Mouse (Mus musculus): Measurements from ENCODE around the gene Sytl3. TPM values are rescaled to one million over a fixed set of nuclear protein-coding genes. Genes with fewer than 3 reads are reported as not detected.

Gene Sytl3
- total and polyA plus RNA-seq, 2 experiments from 2014 or later, result 0.42 to 0.79 TPM

GRCm38 (mm10) chr17:6779632-6780031, 120.7 kb downstream of the Sytl3 start:
- Histone ChIP-seq H3K27me3 (ENCODE audit: insufficient read depth, low read length) (no peaks in the 10 kb centered on the region), H3K4me3 (ENCODE audit: low read length) (peak overlapping the region; percentile 26; the same call in 1 of the 2 replicates)
- no peak for ATAC-seq

GRCm38 (mm10) chr17:6780521-6781115, 121.7 kb downstream of the Sytl3 start:
- Histone ChIP-seq H3K4me2 (ENCODE audit: low read depth, low read length) (peak overlapping the region; percentile 97), H3K4me3 (ENCODE audit: low read length) (peak overlapping the region; percentile 72), H3K27ac (no peak overlapping the region), H3K4me1 (ENCODE audit: insufficient read depth, low read length) (peaks cover 14% of the 10 kb centered on the region; the same call in 1 of the 2 replicates), H3K36me3 (ENCODE audit: insufficient read depth, low read length) (no peaks in the 10 kb centered on the region), H3K9me3 (ENCODE audit: low read length) (no peaks in the 10 kb centered on the region), H3K9ac (replicated peaks; ENCODE audit: low read length) (no peak overlapping the region), H3K27me3 (ENCODE audit: insufficient read depth, low read length) (no peaks in the 10 kb centered on the region)
- 63% methylated on average over 4 of the region's 4 CpGs for WGBS
- no peak for DNase-seq (ENCODE audit: low spot score)
- ATAC-seq, result no peak
- TF ChIP-seq CTCF (IDR thresholded peaks at IDR 0.05; ENCODE audit: low read depth), result no peak

More at GRCm38 (mm10) chr17:6779632-6780031, 120.7 kb downstream of the Sytl3 start:
- Histone ChIP-seq H3K9ac (replicated peaks; ENCODE audit: low read length) (0 out of 2 replicates have a peak overlapping the region, but pooled peaks have one; percentile 17), H3K4me1 (ENCODE audit: insufficient read depth, low read length) (peaks cover 14% of the 10 kb centered on the region; the same call in 1 of the 2 replicates), H3K4me2 (ENCODE audit: low read depth, low read length) (peak overlapping the region; percentile 97), H3K36me3 (ENCODE audit: insufficient read depth, low read length) (no peaks in the 10 kb centered on the region), H3K9me3 (ENCODE audit: low read length) (no peaks in the 10 kb centered on the region), H3K27ac (no peak overlapping the region)
- TF ChIP-seq CTCF (IDR thresholded peaks at IDR 0.05; ENCODE audit: low read depth), result no peak
- no peak for DNase-seq (ENCODE audit: low spot score)
- 22% methylated on average over 7 of the region's 7 CpGs for WGBS

DNA sequence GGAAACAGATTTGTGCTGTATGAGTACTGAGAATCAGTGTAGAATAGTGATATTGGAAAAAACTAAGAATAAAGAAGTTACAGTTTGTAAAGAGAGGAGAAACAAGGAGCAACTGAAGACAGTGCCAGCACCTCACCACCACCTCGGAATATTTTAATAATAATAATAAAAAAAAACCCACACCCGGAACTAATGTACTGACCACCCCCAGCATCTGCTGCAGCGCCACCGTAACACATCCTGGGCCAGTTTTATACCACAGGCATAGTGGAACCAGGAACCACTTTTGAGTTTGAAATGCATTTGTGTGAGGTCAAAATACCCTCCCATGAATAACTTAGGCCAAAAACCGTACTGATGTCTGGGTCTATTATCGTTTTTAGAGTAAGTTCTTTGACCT, 122.4 kb downstream of the Sytl3 start:
- Histone ChIP-seq H3K4me1 (ENCODE audit: insufficient read depth, low read length) (peaks cover 14% of the 10 kb centered on the region; the same call in 1 of the 2 replicates), H3K27ac (no peak overlapping the region), H3K27me3 (ENCODE audit: insufficient read depth, low read length) (no peaks in the 10 kb centered on the region), H3K36me3 (ENCODE audit: insufficient read depth, low read length) (no peaks in the 10 kb centered on the region), H3K9me3 (ENCODE audit: low read length) (no peaks in the 10 kb centered on the region), H3K4me3 (ENCODE audit: low read length) (peak overlapping the region; percentile 72), H3K9ac (replicated peaks; ENCODE audit: low read length) (no peak overlapping the region), H3K4me2 (ENCODE audit: low read depth, low read length) (peak overlapping the region; percentile 97)
- WGBS, result 37% methylated on average over 6 of the region's 6 CpGs
- ATAC-seq, result no peak
- no peak for TF ChIP-seq CTCF (IDR thresholded peaks at IDR 0.05; ENCODE audit: low read depth)
- DNase-seq (ENCODE audit: low spot score), result no peak

DNA sequence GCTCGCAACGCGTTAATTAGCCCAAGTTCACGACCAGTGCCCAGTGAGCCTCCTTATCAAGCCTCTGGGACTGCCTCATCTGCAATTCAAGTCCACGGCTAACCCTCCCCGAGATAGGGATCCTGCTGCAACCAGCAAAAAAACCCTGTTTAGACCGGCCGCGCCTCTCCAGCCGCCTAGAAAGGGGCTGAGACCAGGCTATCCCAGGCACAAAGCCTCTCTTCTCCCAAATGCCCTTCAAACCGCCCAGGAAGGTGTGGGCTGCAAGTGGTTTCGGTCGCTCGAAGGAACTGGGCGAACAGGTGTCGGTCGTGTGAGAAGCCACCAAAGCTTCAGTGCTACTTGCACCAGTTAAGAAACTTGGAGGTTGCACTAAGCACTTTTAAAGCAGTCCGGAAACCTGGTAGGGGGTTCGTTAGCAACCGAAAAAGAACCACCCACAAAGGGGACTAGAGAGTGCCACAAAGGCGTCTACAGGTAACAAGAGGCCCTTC, 123.2 kb downstream of the Sytl3 start:
- Histone ChIP-seq H3K4me3 (ENCODE audit: low read length) (peak overlapping the region; percentile 72), H3K9me3 (ENCODE audit: low read length) (no peaks in the 10 kb centered on the region), H3K36me3 (ENCODE audit: insufficient read depth, low read length) (no peaks in the 10 kb centered on the region), H3K27me3 (ENCODE audit: insufficient read depth, low read length) (no peaks in the 10 kb centered on the region), H3K27ac (peak overlapping the region; percentile 79), H3K9ac (replicated peaks; ENCODE audit: low read length) (peak overlapping the region; percentile 63), H3K4me1 (ENCODE audit: insufficient read depth, low read length) (peaks cover 14% of the 10 kb centered on the region; the same call in 1 of the 2 replicates), H3K4me2 (ENCODE audit: low read depth, low read length) (peak overlapping the region; percentile 97)
- no peak for ATAC-seq
- DNase-seq (ENCODE audit: low spot score), result no peak
- no peak for TF ChIP-seq CTCF (IDR thresholded peaks at IDR 0.05; ENCODE audit: low read depth)
- WGBS, result under 1% methylated on average over 21 of the region's 21 CpGs

DNA sequence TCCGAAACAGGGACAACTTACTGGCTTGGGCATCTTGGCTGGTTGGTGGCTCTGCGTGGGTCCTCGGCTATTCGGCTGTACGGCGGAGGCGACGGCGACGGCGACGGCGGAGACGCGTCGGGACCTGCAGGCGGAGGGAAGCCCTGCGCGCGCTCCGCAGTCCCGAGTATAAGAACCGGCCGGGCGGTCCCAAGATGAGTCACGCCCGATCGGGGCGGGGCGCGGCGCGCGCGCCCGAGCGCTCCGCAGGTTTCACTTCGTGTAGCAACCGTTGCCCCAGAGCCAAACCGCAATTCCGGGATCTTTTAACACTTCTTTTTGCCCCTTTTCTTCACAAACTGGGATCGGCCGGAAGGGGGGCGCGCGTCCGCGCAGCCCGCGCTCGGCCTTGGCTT, 123.7 kb downstream of the Sytl3 start, which contains the start of gene Ezr:
Gene Ezr (minus strand): TSS at position 174 of the 395 bp plus-strand sequence.
- DNase-seq (ENCODE audit: low spot score) (peak; percentile 86), ATAC-seq (peak; percentile 73; the same call in 1 of the 2 replicates)
- H3K9ac ChIP-seq (replicated peaks; ENCODE audit: low read length), result peak within 1 kb of the TSS; percentile 63
- no peaks in the 10 kb centered on the region for H3K27me3 ChIP-seq (ENCODE audit: insufficient read depth, low read length)
- 1% methylated on average over 52 of the region's 52 CpGs for WGBS
- H3K36me3 ChIP-seq (ENCODE audit: insufficient read depth, low read length), result no peaks in the 10 kb centered on the region
- peak within 1 kb of the TSS; percentile 79 for H3K27ac ChIP-seq
- H3K4me2 ChIP-seq (ENCODE audit: low read depth, low read length), result peak within 1 kb of the TSS; percentile 97
- H3K4me3 ChIP-seq (ENCODE audit: low read length), result peak within 1 kb of the TSS; percentile 72
- peaks cover 14% of the 10 kb centered on the region; the same call in 1 of the 2 replicates for H3K4me1 ChIP-seq (ENCODE audit: insufficient read depth, low read length)
- H3K9me3 ChIP-seq (ENCODE audit: low read length), result no peaks in the 10 kb centered on the region
- no peak for TF ChIP-seq CTCF (IDR thresholded peaks at IDR 0.05; ENCODE audit: low read depth)

DNA sequence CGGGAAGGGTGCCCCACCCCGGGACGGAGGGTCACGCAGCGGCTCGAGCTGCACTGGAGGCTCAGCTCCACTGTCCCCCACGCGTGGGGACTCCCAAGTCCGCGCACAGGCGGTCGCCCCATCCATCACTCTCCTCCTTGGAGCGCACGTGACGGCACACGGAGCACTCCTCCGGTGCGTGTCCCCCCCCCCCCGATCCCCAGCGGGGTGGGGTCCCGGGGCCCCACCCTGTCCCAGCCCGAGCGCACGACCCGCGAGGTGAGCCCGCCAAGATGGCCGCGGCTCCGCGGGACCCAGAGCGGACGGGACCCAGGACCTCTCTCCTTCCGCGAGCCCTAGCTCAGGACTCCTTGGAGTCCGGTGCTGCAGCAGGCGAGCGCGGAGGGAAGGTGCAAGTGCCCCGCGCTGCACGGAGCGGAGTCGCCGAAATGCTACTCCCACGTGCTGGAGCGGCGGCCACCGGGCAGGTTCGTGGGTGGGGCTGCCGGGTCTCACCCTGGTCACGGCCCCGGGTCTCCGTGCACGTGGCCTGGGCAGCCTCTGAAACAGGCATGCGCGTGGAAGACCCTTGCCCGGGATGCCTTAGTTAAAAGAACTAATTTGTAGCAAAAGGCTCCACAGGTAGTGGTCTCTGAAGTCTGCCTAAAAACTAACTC, 124.2 kb downstream of the Sytl3 start:
- TF ChIP-seq CTCF (IDR thresholded peaks at IDR 0.05; ENCODE audit: low read depth), result no peak
- DNase-seq (ENCODE audit: low spot score) (peak; percentile 52), ATAC-seq (peak; percentile 64)
- peaks cover 14% of the 10 kb centered on the region; the same call in 1 of the 2 replicates for H3K4me1 ChIP-seq (ENCODE audit: insufficient read depth, low read length)
- under 1% methylated on average over 50 of the region's 58 CpGs for WGBS
- H3K36me3 ChIP-seq (ENCODE audit: insufficient read depth, low read length), result no peaks in the 10 kb centered on the region
- peak overlapping the region; percentile 97 for H3K4me2 ChIP-seq (ENCODE audit: low read depth, low read length)
- peak overlapping the region; percentile 72 for H3K4me3 ChIP-seq (ENCODE audit: low read length)
- no peaks in the 10 kb centered on the region for H3K27me3 ChIP-seq (ENCODE audit: insufficient read depth, low read length)
- no peaks in the 10 kb centered on the region for H3K9me3 ChIP-seq (ENCODE audit: low read length)
- peak overlapping the region; percentile 79 for H3K27ac ChIP-seq
- peak overlapping the region; percentile 63 for H3K9ac ChIP-seq (replicated peaks; ENCODE audit: low read length)

All from hindbrain, postnatal 0 days (tissue).